Mouse (Mus musculus) inflammation-experienced regulatory T-cells, adult 16 weeks (primary cell): ENCODE measurements around the gene Phf11d. TPM values are rescaled to one million over a fixed set of nuclear protein-coding genes. Genes with fewer than 3 reads are reported as not detected.

ENCODE experiments used
- polyA plus RNA-seq: library from polyadenylated mRNA; unstranded; fragments of 100-300 nt; shearing (Covaris generic); gene quantifications from one replicate; pipeline ENCODE4 v1.2.1, GENCODE M21; 2017

Gene Phf11d
- polyA plus RNA-seq, result 15.3 TPM

DNA sequence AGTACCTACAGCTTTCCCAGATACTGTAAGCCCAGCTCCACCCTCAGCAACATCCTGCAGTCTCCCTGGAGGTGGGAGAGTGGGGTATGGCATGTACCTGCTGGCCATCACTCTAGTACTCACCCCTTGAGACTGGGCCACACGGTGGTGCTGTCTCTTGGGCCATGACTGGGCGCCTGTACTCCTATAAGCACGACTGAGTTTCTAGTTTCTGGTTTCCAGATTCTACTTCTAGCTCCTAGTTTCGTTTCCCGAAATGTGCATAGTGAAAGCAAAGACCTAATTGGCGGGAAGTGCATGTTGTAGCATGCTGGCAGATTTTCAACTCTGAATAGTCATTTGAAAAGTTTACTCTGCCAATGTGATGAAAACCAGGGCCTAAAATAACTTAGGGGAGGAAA, at the start of gene Phf11d:
Gene Phf11d (minus strand): TSS at position 227 of the 401 bp plus-strand sequence.

DNA sequence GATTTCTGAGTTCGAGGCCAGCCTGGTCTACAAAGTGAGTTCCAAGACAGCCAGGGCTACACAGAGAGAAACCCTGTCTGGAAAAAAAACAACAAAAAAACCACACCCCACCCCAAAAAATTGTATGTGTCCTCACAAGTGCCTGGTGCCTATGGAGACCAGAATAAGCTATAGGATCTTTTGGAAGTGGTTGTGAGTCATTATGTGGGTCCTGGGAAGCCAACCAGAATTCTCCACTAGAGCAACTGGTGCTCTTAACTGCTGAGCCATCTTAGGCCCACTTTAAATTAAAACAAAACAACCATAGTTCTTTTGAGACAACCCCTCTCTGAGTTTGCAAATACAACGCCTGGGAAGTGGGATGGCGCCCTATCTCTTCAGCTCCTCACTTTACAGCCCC, 30.0 kb upstream of the Phf11d start, which contains the start of gene Phf11c:
Gene Phf11c (minus strand): TSS at position 101 of the 400 bp plus-strand sequence.

DNA sequence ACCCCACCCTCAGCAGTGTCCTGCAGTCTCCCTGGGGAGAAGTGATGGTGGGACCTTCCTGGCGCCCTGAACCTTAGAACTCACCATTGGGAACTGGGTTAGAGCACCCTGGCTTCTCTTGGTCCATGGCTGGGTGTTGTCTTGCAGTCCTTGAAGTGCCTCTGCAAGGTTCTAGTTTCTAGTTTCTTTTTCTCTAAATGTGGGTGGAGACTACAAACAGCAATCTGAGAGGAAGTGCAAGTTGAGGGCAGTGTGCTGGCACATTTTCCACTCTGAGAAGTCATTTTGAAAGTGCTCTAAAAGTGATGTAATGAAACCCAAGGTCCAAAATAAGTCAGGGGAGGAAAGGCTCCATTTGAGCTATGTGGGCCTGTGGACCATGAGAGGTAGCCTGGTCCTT, 24.1 kb downstream of the Phf11d start, which contains the start of gene Phf11b:
Gene Phf11b (minus strand): TSS at position 163 of the 400 bp plus-strand sequence.

Other genes with a start within 250 kb of the Phf11d start
- gene 1700129C05Rik, start 222.6 kb downstream of the Phf11d start, polyA plus RNA-seq, result not detected
- not detected for gene Gm5142, start 186.7 kb downstream of the Phf11d start, polyA plus RNA-seq
- gene Rcbtb1, start 164.3 kb downstream of the Phf11d start, polyA plus RNA-seq, result 26.2 TPM
- gene Gm6904, start 105.3 kb downstream of the Phf11d start, polyA plus RNA-seq, result 11.1 TPM
- 39.7 TPM for gene Phf11a, start 67.9 kb downstream of the Phf11d start, polyA plus RNA-seq
- gene Phf11b, start 24.1 kb downstream of the Phf11d start, polyA plus RNA-seq, result 196 TPM
- gene Phf11c, start 29.9 kb upstream of the Phf11d start, polyA plus RNA-seq, result 20.5 TPM
- gene Setdb2, start 75.4 kb upstream of the Phf11d start, polyA plus RNA-seq, result 21.4 TPM
- gene Cab39l, start 75.5 kb upstream of the Phf11d start, polyA plus RNA-seq, result 68.5 TPM
- 40.9 TPM for gene Cdadc1, start 232.5 kb upstream of the Phf11d start, polyA plus RNA-seq